Mouse (Mus musculus) neural tube, embryonic 12.5 days (tissue): ENCODE data around the gene Mgea5. TPM values are rescaled to one million over a fixed set of nuclear protein-coding genes. Genes with fewer than 3 reads are reported as not detected.

Experiments used
- polyA plus RNA-seq: library from polyadenylated mRNA; unstranded; fragments of >200 nt; fragmentation: Nextera tagmentation; extraction: Ambion mirVana; gene quantifications from 2 replicates; pipeline ENCODE4 v1.2.1, GENCODE M21; 2016

Mgea5 gene
- polyA plus RNA-seq, 1 experiment from 2014 or later: 109 TPM

Other genes with a start within 250 kb of the Mgea5 start
- gene Poll, start 223.3 kb downstream of the Mgea5 start, polyA plus RNA-seq: 15.3 and 16.3 TPM in 2 replicates
- gene Gm17018, start 223.2 kb downstream of the Mgea5 start, polyA plus RNA-seq: 52.7 and 54.5 TPM in 2 replicates
- 5.4 and 5.9 TPM in 2 replicates for gene Fbxw4, start 123.5 kb downstream of the Mgea5 start, polyA plus RNA-seq
- not detected in 2 replicates for gene Fgf8, start 40.9 kb downstream of the Mgea5 start, polyA plus RNA-seq
- gene Npm3, start 34.2 kb downstream of the Mgea5 start, polyA plus RNA-seq: 5.9 and 7.8 TPM in 2 replicates
- gene Kcnip2, start 32.2 kb upstream of the Mgea5 start, polyA plus RNA-seq: 4.5 and 4.8 TPM in 2 replicates
- 21.2 and 23.0 TPM in 2 replicates for gene Armh3, start 214.7 kb upstream of the Mgea5 start, polyA plus RNA-seq
- gene Hps6, start 219.7 kb upstream of the Mgea5 start, polyA plus RNA-seq: 4.3 and 5.2 TPM in 2 replicates